Mouse (Mus musculus) ES-Bruce4 (cell line): Measurements from ENCODE around the gene Jph3.

Experiments
- CTCF ChIP-seq: IDR thresholded peaks from one replicate; pipeline ENCODE4 v1.8.1; 2011; ENCODE audit warnings: low read depth, low read length
- EP300 ChIP-seq: IDR thresholded peaks from 2 replicates; pipeline ENCODE4 v1.6.1; 2011; ENCODE audit warnings: low read depth, low read length; ENCODE audit not compliant: insufficient read depth
- POLR2A ChIP-seq: IDR thresholded peaks from one replicate; pipeline ENCODE4 v1.8.1; 2011; ENCODE audit warnings: low read length; ENCODE audit not compliant: insufficient read depth

- TF ChIP-seq CTCF: peak; percentile 98
- TF ChIP-seq EP300: 0 out of 2 replicates have a peak, but pooled peaks have one; percentile 48
- TF ChIP-seq POLR2A: no peak
Observed at GRCm38 (mm10) chr8:121841242-121841641, 111.8 kb downstream of the Jph3 start.
